Mouse (Mus musculus) thymus, adult 2 months (tissue): ENCODE data around the gene Scmh1. TPM values are rescaled to one million over a fixed set of nuclear protein-coding genes. Genes with fewer than 3 reads are reported as not detected.

Experiments used
- DNase-seq: peaks from one replicate; pipeline ENCODE4 v3.0.0; 2021
- H3K27ac ChIP-seq: fragments of 200-500 bp; 2 replicates; pipeline ENCODE4 v1.5.1; 2012; ENCODE audit warnings: low read length, control low read depth; ENCODE audit not compliant: control insufficient read depth, insufficient read depth
- H3K27me3 ChIP-seq: fragments of 200-500 bp; 2 replicates; pipeline ENCODE4 v1.6.1; 2012; ENCODE audit warnings: mild to moderate bottlenecking, low read length, moderate library complexity, mixed read lengths; ENCODE audit not compliant: control insufficient read depth, insufficient read depth
- H3K36me3 ChIP-seq: fragments of 200-500 bp; 2 replicates; pipeline ENCODE4 v1.6.1; 2012; ENCODE audit warnings: mild to moderate bottlenecking, low read length, moderate library complexity; ENCODE audit not compliant: control insufficient read depth, insufficient read depth
- H3K4me1 ChIP-seq: fragments of 200-500 bp; replicated peaks from 2 replicates; pipeline ENCODE4 v1.6.1; 2012; ENCODE audit warnings: low read length; ENCODE audit not compliant: control insufficient read depth, insufficient read depth
- H3K4me3 ChIP-seq: fragments of 200-500 bp; 2 replicates; pipeline ENCODE4 v1.5.1; 2012; ENCODE audit warnings: mild to moderate bottlenecking, low read length, control low read depth, moderate library complexity; ENCODE audit not compliant: control insufficient read depth, insufficient read depth
- CTCF ChIP-seq: fragments of 200-500 bp; IDR thresholded peaks from 2 replicates; pipeline ENCODE4 v1.5.1; 2012; ENCODE audit warnings: mild to moderate bottlenecking, control low read depth, low read length, moderate library complexity, borderline replicate concordance; ENCODE audit not compliant: control insufficient read depth, poor library complexity, insufficient read depth; ENCODE audit errors: extremely low read depth
- POLR2A ChIP-seq: fragments of 200-500 bp; IDR thresholded peaks from 2 replicates; pipeline ENCODE4 v1.6.1; 2012; ENCODE audit warnings: mild to moderate bottlenecking, low read length, control low read depth, moderate library complexity; ENCODE audit not compliant: control insufficient read depth, poor library complexity, insufficient read depth; ENCODE audit errors: extremely low read depth
- WGBS: fragments of 180-500 bp; shearing (Covaris S2); methylation state at CpG from one replicate; pipeline ENCODE4 v1.1.7; 2018; 5-methylcytosine and 5-hydroxymethylcytosine counted together
- polyA plus RNA-seq: library from polyadenylated mRNA; depleted of rRNA; stranded (reverse); fragments of >200 nt; gene quantifications from 2 replicates; pipeline ENCODE4 v1.2.3, GENCODE M21; 2012

Scmh1 gene
- polyA plus RNA-seq, 1 experiment: 41.7 TPM

DNA sequence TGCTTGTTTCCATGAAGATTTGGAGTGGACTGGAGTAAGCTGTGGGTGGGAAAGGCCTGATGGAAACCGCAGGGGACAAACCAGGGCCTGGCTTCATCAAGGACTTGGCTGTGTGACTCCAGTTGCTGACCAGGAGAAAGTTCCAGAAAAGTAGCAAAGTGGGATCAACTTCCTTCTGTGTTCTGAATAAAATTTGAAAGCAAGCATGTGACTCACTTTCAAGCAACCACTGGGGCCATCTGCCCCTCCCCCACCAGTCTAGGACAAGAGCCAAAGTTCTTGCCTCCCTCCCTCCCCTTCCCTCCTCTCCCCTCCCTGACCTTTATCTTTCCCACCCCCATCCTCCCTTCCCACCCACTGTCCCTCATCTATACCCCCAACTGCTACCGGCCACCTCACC is 35.9 kb upstream of the Scmh1 start:
- WGBS: 76% methylated on average over 2 of the region's 2 CpGs
- Histone ChIP-seq H3K27me3 (no peaks in the 10 kb centered on the region), H3K4me1 (no peaks in the 10 kb centered on the region), H3K4me3 (no peak overlapping the region), H3K36me3 (no peaks in the 10 kb centered on the region), H3K27ac (no peak overlapping the region)
- TF ChIP-seq CTCF: no peak
- TF ChIP-seq POLR2A: no peak
- DNase-seq: no peak

- DNase-seq: no peak
- no peaks in the 10 kb centered on the region for H3K36me3 ChIP-seq
- H3K27me3 ChIP-seq: no peaks in the 10 kb centered on the region
- 89% methylated on average over 10 of the region's 10 CpGs for whole genome bisulfite sequencing
- H3K4me1 ChIP-seq: no peaks in the 10 kb centered on the region
- no peak overlapping the region for H3K27ac ChIP-seq
- no peak overlapping the region for H3K4me3 ChIP-seq
- TF ChIP-seq POLR2A (no peak), CTCF (no peak)
Measured at GRCm38 (mm10) chr4:120369861-120370366, 35.2 kb upstream of the Scmh1 start.

DNA sequence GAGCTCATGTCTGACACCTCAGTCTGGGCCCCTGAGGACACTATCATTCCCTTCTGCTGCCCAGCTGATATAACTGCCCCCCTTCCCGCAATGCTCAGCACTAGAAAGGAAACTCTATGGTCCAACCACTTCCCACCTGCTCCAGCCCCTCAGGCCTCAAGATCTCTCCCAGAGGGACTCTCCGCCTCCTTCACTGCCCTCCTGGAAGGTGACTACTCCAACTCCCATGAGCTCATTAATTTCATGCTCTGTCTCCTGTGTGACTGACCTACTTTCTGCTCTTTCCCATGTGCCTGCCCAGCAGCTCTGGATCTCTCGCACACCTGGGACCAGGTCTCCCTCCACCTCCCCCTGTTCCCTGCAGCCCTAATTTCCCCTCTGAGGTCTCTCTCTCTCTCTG is 32.2 kb upstream of the Scmh1 start:
- TF ChIP-seq CTCF (no peak), POLR2A (no peak)
- H3K27me3 ChIP-seq: no peaks in the 10 kb centered on the region
- DNase-seq: no peak
- H3K4me3 ChIP-seq: no peak overlapping the region
- 85% methylated on average over 3 of the region's 3 CpGs for WGBS
- no peaks in the 10 kb centered on the region for H3K4me1 ChIP-seq
- no peaks in the 10 kb centered on the region for H3K36me3 ChIP-seq
- no peak overlapping the region for H3K27ac ChIP-seq

- 72% methylated on average over 4 of the region's 4 CpGs for WGBS
- Histone ChIP-seq H3K4me1 (no peaks in the 10 kb centered on the region), H3K27me3 (no peaks in the 10 kb centered on the region), H3K4me3 (no peak overlapping the region), H3K27ac (no peak overlapping the region), H3K36me3 (no peaks in the 10 kb centered on the region)
- DNase-seq: no peak
- no peak for TF ChIP-seq POLR2A
- TF ChIP-seq CTCF: no peak
Measured at GRCm38 (mm10) chr4:120373813-120374212, 31.3 kb upstream of the Scmh1 start.

DNA sequence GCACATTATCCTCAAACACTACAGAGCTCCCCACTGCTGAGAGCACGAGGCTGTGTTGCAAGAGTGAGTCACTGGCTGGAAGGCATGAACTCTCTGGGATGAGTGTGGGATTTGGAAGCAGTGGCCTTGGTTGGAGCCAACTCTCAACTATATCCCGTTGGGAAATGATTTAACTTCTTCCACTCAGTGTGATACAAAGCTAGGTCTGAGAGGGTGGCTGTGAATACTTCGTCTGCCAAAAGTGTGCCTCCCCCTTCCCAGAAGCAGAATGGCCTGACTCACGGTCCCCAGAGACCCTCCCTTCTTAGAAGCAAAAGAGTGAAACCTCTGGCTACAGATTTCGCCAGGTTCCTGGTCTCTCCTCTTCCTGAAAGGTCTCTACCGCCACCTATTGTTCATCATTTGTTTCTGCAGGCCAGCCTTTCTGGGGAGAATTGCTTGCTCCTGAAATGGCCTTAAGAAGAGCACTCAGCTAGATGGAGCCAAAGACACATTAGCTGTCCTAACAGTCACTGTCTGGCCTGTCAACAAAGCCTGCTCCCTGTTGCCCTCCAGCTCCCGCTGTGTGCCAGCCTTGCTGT is 24.2 kb upstream of the Scmh1 start:
- H3K27ac ChIP-seq: no peak overlapping the region
- H3K27me3 ChIP-seq: no peaks in the 10 kb centered on the region
- 18% methylated on average over 7 of the region's 7 CpGs for WGBS
- peak; percentile 55 for DNase-seq
- H3K4me1 ChIP-seq: no peaks in the 10 kb centered on the region; the same call in 1 of the 2 replicates
- no peaks in the 10 kb centered on the region for H3K36me3 ChIP-seq
- no peak overlapping the region for H3K4me3 ChIP-seq
- TF ChIP-seq POLR2A (no peak), CTCF (no peak)

GRCm38 (mm10) chr4:120385496-120385895 is 19.6 kb upstream of the Scmh1 start:
- Histone ChIP-seq H3K4me1 (no peaks in the 10 kb centered on the region; the same call in 1 of the 2 replicates), H3K4me3 (no peak overlapping the region), H3K36me3 (no peaks in the 10 kb centered on the region), H3K27ac (no peak overlapping the region), H3K27me3 (no peaks in the 10 kb centered on the region)
- 95% methylated on average over 2 of the region's 2 CpGs for WGBS
- no peak for DNase-seq
- no peak for TF ChIP-seq CTCF
- TF ChIP-seq POLR2A: no peak

GRCm38 (mm10) chr4:120387496-120387895 is 17.6 kb upstream of the Scmh1 start:
- WGBS: 29% methylated on average over 4 of the region's 4 CpGs
- no peaks in the 10 kb centered on the region for H3K36me3 ChIP-seq
- H3K4me3 ChIP-seq: no peak overlapping the region
- no peak for DNase-seq
- H3K27ac ChIP-seq: no peak overlapping the region
- no peaks in the 10 kb centered on the region for H3K27me3 ChIP-seq
- no peak for TF ChIP-seq POLR2A
- TF ChIP-seq CTCF: no peak
- H3K4me1 ChIP-seq: no peaks in the 10 kb centered on the region
